Mouse (Mus musculus) CD4-positive helper T cell, adult 2 months (primary cell): Measurements from ENCODE around the gene Gm21988.
A peak's percentile ranks its signal among the peaks of the same experiment; 100 is the strongest.

Experiments
- DNase-seq: peaks from one replicate; pipeline ENCODE4 v3.0.0-alpha.2; 2012; ENCODE audit warnings: low read depth, missing footprints, low spot score

The Gm21988 gene

DNA sequence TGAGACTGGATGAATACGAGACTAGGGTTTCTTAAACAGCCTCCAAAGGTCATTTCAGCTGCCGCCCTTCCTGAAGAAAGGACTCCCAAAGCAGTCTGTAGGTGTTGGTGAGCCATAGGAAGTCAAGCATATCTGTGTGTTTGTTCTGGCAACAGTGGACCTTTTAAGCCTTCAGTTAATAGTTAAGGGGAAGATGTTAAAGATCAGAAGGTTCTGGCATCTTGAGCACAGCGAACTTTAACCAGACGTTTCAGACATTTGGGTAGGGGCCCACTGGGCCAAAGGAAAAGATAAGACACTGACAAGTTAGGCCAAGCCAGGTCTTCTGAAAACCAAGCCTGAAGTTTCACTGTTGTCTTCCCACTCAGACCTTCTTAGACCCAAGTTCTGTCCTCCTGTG, 21.6 kb downstream of the Gm21988 start:
- no peak for DNase-seq

DNA sequence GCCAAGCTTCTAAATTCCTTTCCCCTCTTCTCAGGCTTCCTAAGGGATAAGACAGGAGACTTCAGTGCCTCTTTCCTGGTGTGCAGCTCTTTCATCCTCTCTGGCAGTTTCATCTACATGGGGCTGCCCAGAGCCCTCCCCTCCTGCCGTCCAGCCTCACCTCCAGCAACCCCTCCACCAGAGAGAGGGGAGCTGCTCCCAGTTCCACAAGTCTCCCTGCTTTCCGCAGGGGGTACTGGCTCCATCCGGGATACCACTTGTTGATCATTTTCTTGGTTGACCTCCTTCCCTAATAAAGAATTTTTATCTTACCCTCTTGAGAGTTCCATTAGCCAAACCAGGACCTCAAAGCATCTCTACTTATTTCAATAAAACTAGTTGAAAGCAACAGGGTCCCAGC, 23.5 kb downstream of the Gm21988 start:
- DNase-seq = no peak

DNA sequence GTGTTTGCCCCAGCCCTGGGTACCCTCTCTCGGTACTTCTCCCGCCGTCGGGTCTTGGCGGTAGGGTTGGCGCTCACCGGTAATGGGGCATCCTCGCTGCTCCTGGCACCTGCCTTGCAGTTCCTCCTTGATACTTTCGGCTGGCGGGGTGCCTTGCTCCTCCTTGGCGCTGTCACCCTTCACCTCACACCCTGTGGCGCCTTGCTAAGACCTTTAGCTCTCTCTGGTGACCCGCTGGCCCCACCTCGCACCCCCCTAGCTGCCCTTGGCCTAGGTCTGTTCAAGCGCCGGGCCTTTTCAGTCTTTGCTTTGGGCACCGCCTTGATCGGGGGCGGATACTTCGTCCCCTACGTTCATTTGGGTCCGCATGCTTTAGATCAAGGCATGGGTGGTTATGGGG, 24.3 kb downstream of the Gm21988 start:
- no peak for DNase-seq

DNA sequence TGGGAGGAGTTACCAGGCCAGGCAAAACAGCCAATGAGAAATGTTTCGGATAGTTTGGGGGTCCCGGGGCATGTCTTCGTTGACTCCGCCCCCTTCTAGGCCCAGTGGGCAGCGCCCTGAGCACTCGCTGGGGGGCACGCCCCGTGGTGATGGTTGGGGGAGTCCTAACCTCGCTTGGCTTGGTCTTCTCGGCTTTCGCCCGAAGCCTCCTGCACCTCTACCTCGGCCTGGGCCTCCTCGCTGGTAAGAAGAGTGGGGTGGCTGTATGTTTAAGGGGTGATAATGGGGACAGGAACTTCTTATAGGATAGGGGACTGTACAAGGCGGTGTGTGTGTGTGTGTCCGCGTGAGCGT, 24.8 kb downstream of the Gm21988 start:
- no peak for DNase-seq

DNA sequence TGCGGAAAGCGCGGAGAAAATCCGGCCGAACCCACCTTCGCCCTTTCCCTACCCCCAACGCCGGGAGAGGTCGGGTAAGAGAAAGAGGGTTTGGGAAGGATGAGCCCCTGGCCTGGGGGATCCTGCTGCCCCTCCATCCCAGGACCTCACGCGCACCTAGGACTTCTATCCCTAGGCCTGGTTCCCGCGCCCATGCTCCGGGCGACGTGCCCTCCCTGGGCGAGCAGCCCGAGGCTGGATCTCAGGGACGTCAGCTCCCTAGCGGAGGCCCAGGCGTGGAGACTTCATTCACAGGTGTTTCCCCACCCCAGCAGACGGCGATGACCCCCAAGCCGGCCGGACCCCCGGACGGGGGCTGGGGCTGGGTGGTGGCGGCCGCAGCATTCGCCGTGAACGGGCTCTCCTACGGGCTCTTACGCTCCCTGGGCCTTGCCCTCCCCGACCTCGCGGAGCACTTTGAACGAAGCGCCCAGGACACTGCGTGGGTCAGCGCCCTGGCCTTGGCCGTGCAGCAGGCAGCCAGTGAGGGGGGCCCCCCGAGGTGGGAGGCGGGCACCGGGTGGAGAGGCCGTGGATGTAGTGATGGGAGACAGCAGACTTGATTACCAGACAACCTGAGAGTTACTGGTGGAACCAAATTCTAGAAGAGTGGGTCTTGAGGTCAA, 25.3 kb downstream of the Gm21988 start:
- DNase-seq = no peak

DNA sequence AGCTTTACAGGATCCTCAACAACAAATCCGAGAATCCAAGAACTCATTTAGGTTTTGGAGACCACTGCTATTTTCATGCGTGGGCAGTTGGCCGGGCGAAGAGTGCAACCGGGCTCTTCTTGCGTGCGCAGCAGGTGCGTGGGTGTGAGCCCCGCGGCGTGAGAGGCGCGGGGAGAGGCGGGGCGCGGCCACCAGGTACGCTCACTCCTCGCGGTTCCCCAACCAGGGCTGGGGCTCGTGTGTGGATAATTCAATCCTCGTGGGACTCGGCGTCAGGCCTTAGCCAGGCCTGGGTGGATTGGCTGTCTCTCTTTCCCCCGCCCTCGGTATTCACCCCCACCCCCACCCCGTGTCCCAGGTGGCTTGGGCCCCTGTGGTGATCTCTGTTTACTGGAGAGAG, 25.9 kb downstream of the Gm21988 start:
- DNase-seq = no peak

DNA sequence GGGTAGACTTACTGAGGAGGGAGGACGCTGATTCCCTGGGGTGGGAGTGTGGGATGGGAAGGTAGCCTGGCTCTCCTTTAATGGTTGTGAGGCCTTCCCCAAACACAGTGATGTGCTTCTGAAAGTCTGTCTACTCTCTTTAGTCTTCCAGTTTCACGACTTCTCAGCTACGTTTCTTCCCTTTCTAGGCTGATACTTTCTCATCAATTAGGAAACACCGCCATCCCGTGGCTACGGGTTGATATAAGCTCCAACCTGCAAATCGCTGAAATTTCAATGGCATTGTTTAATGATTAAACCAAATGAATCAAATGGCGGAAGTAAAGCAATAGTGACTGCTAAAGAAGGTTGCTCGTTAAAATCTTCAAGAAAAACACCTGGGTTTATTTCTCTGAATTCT, 26.7 kb downstream of the Gm21988 start:
- peak; percentile 60 for DNase-seq

DNA sequence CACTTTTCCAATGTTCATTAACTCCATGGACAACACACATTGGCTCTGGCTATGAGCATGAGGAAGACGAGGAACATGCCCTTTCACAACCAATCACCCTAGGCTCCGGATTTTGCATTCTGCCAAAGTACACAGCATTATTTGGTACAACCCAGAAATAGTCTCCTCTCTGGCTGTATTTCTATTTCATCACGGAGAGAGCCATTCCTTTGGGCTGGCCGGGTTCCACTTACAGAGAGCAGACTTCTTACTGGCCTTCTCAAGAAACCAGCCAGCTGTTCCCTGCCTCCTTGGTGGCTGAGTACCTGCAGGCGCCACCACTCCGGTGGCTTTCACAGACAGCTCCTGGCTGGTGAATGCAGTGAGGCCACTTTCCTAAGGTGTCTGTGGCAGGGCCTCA, 27.2 kb downstream of the Gm21988 start, which contains the start of gene Slc16a11:
Gene Slc16a11 (plus strand): TSS at position 330 of the 400 bp plus-strand sequence.
- no peak for DNase-seq

DNA sequence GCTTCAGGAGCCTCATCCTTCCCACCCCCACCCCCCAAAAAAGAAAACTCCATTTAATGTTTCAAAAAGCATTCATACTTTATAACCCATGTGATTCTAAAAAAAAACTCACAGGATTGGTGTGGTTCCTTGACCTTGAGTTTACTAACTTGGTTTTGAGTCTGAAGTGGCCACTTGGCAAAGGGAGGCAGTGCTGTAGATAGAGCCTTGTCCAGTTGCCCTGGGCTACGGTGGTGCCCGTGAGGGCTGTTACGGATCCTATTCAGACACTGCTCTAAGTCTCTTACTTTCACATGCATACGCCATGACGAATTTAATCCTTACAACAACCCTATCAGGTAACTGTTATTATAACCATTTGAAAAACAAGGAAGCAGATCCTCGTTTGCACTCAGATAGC, 27.7 kb downstream of the Gm21988 start:
- DNase-seq = no peak

DNA sequence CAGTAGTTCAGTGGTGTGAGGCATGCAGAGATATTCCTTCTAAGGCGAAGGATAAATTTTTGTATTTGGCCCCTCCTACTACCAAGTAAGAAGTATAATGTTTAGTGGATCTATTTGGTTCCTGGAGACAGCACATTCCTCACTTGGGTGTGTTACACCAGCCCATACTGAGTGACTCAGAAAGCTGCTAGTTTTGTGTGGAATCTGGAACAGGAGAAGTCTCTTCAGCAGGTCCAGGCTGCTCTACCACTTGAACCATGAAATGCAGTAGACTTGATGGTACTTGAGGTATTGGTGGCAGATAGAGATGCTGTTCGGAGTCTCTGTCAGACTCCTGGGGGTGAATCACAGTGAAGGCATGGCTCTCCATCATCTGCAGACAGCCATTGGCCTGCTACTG, 28.9 kb downstream of the Gm21988 start:
- no peak for DNase-seq

DNA sequence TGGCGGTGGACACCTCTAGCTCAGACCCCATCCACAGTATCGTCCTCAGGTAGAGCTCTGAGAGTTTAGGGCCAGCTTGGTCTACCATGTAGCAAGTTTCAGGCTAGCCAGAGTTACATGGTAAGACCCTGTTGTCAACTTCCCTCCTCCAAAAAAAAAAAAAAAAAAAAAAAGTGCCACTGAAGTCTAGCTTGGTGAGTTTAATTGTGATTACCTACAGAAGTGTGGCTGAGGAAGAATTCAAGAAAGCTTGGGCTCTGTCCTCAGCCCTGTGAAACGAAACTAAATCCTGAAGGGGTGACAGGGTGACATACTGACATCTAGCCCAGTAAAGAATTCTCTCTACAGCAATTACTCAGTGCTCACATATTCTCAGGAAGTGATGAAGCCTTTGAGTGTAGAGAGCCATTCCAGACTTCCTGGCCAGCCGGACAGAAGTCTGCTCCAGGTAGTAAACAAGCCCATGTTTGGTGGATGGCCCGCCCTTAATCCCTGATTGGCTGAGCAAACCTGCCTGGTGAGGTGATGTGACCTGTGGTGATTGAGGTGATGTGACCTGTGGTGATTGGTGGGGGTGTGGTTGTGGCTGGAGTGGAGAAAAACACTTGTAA, 30.7 kb downstream of the Gm21988 start:
- no peak for DNase-seq

DNA sequence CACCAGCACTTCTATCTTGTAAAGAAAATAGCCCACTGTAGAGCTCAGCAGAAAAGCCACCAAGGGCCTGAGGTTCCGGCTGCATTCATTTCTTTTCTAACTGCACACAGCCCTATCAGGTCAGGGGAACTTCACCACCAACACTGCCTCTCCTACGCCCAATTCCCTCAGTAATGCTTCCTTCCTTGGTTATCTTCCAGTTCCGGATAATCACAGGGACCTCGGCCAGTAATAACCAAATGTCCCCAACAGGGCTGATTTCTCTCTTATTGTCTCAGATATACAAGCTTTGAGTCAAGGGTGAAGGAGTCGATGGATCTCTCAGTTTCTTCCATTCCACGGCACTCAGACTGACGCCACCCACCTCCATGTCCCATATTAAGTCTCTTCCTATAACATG, 32.3 kb downstream of the Gm21988 start:
- DNase-seq = no peak

DNA sequence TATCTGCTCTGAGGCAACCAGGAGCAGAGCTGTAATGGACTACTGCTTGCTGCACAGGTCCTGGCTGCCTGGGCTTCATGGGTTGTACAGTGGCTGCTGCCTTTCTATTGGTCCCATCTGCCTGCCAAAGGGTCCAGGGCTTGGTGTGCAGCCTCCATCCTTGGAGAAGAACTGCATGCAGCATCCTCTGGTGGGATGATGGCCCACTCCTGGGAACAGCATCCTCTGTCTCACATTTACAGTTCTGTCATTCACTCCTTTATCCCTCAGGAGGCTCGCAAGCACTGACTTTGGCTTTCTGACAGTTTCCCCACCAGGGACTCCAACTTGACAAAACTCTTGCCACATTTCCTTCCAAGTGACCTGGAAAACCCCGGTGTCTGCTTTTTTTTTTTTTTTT, 32.8 kb downstream of the Gm21988 start:
- no peak for DNase-seq

DNA sequence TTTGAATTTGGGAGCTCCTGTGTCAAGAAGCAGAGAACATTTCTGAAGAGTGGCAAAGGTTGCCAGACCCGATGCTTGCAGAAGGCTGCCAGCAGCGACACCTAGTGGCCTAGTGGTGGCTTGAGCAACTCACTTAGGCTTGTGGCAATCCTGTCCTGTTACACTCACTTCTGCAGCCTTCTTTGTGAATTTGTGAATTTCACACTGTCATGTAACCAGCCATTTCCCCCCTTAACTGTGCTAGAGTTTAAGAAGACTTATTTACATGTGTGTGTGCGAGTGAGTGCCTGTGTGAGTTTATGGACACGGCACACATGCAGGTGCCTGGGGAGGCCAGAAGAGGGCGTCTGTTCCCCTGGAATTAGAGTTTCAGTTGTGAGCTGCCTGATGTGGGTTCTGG, 37.9 kb downstream of the Gm21988 start:
- peak; percentile 69 for DNase-seq

DNA sequence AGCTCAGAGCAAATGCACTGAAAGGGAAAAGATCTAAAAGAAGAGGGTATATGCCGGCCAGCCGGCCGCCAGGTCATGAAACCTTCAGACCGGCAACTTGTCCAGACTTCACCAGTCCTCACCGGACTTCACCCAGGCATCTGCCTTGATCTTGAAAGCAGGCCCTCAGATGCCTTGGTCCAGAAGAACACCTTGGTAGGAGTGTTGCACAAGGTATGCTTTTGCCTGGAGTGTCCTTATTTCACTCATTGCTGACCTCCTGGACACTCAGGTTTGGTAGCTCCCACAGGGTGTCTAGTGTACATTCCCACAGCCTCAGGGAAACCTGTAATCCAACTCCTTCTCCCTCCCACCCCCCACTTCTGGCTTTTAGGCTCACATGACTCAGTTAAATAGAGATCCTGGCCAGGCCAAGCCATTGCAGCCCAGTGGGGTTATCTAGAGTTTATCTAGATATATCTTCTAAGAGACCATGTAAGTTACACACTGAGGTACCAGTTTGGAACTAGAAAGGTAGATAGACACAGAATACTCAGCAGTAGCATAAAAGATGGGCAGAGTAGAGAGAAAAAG, 39.5 kb downstream of the Gm21988 start:
- DNase-seq = no peak

DNA sequence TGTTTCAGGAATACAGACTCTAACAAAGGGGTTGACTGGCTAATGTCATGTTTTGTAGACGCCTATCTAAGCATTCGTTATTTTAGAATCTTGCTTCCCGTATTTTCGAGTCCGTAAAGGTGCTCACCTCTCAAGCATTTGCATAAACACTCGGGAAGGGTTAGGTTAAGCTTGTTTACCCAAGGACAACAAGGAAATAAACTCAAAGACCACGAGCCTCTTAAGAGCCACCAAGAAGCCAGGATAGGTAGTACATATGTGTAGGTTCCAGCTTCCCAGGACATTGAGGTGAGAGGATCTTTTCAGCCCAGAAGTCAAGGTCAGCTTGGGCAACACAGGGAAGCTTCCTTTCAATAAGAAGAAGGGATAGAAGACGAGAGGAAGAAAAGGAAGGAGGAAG, 40.5 kb downstream of the Gm21988 start:
- DNase-seq = no peak

DNA sequence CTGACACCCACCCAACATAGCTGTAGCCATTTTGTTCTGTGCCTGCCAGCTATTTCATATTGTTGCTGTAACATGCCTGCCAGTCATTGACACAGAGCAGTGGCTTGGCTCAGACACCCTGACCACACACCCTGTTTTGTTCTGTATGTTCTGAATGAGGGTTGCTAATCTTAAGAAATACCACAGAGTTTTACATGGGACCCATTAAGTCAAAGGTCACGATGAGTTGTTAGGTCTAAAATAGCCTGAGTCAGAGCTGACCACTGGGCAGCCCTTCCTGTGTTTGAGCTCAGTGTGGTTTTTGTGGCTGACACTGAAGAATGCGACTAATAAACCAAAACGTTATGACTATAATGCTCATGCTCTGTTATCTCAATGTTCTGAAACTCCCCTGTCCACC, 41.3 kb downstream of the Gm21988 start:
- no peak for DNase-seq

DNA sequence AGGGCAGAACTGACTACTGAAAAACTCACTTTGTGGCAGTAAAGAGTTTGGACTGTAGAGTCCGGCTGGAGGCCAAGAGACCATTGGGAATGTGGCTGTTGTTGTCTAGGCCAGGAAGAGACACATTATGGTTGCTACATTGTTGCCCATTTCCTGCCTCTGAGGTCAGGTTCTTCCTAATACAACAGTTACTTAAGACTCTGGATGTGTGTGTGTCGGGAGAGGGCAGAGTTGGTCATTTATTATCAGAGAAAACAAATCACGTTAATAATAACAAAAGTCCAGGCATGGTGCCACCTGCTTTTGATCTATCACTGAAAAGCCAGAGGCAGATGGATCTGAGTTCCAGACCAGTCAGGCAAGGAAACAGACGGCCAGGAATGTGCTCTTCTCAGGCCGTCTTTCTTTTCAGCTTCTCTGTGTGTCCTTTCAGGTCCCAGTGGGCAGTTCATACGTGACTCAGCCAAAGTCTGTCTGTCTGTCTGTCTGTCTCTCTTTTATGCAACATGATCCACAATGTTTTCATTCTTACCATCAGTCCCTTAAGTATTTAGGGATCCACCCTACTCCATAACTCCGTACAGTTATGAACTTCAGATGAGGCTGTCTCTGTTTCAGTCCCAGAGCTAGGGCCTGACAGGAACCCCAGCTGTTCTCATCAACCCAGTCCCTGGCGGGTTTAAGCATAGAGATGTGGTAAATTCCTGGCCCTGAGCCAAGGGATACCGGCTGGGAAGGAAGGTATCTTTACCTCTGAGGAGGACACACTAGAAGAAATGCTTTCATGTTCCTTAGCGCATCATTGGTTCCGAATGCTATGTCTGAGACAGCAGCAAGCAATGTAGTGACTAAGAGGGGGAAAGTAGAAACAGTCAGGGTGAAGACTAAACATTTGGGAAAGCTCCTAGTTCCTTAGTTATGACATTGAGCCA, 46.0 kb downstream of the Gm21988 start:
- no peak for DNase-seq

DNA sequence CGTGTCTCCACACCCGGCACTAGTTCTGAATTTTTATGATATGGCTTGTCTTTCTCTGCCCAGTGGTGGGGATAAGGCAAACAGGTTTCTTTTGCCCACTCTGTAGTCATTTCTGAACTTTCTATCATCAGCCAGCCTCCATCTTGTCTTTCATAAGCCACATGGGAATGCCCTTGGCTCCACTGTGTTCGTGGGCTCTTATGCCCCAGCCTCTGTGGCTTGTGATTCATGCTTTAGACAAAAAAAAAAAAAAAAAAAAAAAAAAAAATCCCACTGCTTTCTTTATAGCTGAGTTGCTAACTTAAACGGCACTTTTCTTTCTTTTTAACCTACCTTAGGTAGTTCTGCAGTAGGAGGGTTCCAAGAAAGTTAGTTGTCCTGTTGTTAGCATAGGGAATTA, 47.5 kb downstream of the Gm21988 start:
- DNase-seq = no peak

DNA sequence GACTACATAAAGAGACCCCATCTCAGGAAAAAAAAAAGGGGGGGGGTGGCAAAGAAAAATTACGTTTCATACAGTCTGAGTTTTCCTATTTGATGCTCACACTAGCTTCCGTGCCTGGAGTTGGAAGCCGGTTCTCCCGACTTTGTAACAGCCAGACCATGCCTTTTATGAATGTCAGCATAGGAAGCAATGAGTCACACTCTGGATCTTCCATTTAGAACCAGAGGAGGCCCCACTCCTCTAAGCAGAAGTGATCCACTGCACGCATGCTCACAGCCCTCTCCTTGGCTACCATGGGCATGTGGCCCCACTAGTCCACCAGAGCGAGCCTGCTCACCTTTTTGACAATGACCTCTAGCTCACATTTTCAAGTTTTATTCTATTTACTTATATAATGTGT, 48.4 kb downstream of the Gm21988 start:
- no peak for DNase-seq

DNA sequence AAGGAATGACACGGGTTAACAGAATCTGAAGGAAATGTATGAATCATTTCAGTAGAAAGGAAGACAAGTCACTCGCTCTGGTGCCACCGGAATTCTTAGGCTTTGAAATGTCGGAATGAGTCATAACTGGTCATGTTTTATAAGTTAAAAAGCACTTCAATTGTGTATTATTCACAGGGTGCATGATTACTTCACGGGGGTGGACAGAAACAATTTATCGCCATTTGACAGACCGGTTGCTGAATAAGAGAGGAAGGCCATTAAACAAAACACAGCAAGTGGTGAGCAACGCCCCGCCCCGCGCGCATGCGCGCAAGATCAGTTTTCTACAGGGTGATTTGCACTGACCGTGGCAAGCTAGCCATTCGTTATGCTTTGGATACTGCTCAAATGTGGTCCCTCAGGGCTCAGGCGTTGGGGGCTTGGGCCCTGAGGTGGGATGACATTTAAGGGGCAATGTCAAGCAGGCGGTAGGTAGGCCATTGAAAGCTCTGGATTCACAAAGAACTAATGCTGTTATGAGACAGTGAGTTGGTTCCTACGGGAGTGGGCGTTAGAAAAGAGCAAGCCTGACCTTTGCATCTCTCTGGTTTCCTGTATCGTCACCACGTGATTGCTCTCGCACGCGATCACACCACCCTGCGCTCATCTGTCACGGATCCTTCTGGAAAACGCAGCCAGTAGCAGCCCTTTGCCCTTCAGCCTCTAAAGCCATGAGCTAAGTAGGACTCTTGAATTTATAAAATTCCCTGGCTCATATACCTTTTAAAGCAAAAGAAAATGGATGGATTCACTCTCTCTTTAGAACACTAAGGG, 50.1 kb downstream of the Gm21988 start:
- no peak for DNase-seq
